Mouse (Mus musculus) heart, adult 2 months (tissue): Measurements from ENCODE around the gene Pheta1. TPM values are rescaled to one million over a fixed set of nuclear protein-coding genes. Genes with fewer than 3 reads are reported as not detected.

Experiments used
- DNase-seq, 2 experiments: peaks; one replicate each; pipeline ENCODE4 v3.0.0; 2021
- H3K27ac ChIP-seq: fragments of 200-600 bp; 2 replicates; pipeline ENCODE4 v1.8.1; 2022
- H3K27me3 ChIP-seq: fragments of 200-500 bp; 2 replicates; pipeline ENCODE4 v1.6.1; 2012; ENCODE audit warnings: mild to moderate bottlenecking, low read length, inconsistent platforms, mixed read lengths; ENCODE audit not compliant: control insufficient read depth, insufficient read depth
- H3K36me3 ChIP-seq: fragments of 200-500 bp; 2 replicates; pipeline ENCODE4 v1.6.1; 2012; ENCODE audit warnings: low read length, inconsistent platforms; ENCODE audit not compliant: control insufficient read depth, insufficient read depth
- H3K4me1 ChIP-seq: fragments of 200-500 bp; 2 replicates; pipeline ENCODE4 v1.6.1; 2011; ENCODE audit warnings: low read length; ENCODE audit not compliant: control insufficient read depth, insufficient read depth
- H3K4me3 ChIP-seq: fragments of 200-600 bp; 2 replicates; pipeline ENCODE4 v1.8.1; 2022
- H3K79me2 ChIP-seq: fragments of 200-500 bp; replicated peaks from 2 replicates; pipeline ENCODE4 v1.6.1; 2012; ENCODE audit warnings: mild to moderate bottlenecking, inconsistent platforms, low read length, moderate library complexity, mixed read lengths; ENCODE audit not compliant: control insufficient read depth, insufficient read depth
- H3K9ac ChIP-seq: fragments of 200-500 bp; 2 replicates; pipeline ENCODE4 v1.6.1; 2012; ENCODE audit warnings: low read depth, mild to moderate bottlenecking, control low read depth, inconsistent platforms, low read length, mixed read lengths
- CTCF ChIP-seq: fragments of 200-600 bp; IDR thresholded peaks from 2 replicates; pipeline ENCODE4 v1.8.1; 2022; ENCODE audit warnings: antibody characterized with exemption, mild to moderate bottlenecking, moderate library complexity
- EP300 ChIP-seq: fragments of 200-500 bp; IDR thresholded peaks from 2 replicates; pipeline ENCODE4 v1.6.1; 2011; ENCODE audit warnings: low read depth, low read length, control low read depth; ENCODE audit not compliant: insufficient read depth
- POLR2A ChIP-seq: fragments of 200-500 bp; IDR thresholded peaks from 2 replicates; pipeline ENCODE4 v1.6.1; 2011; ENCODE audit warnings: mild to moderate bottlenecking, low read depth, low read length, control low read depth; ENCODE audit not compliant: insufficient read depth
- WGBS: fragments of 180-500 bp; shearing (Covaris S2); methylation state at CpG from one replicate; pipeline ENCODE4 v1.1.7; 2018; 5-methylcytosine and 5-hydroxymethylcytosine counted together
- intact Hi-C: fragments of 180-260 bp; cut with DNase I; formaldehyde crosslinking; loops from one replicate; pipeline ENCODE4 v1.15.1; 2025
- polyA plus RNA-seq: library from polyadenylated mRNA; depleted of rRNA; stranded (reverse); fragments of >200 nt; gene quantifications from 2 replicates; pipeline ENCODE4 v1.2.3, GENCODE M21; 2012
- total RNA-seq, 2 experiments: library from RNA; stranded (reverse); gene quantifications; 2 replicates each; pipeline ENCODE4 v1.2.3; 2021

The Pheta1 gene
- total and polyA plus RNA-seq, 3 experiments = 9.3 to 12.5 (median 9.3) TPM

- Histone ChIP-seq H3K4me1 (peaks cover 45% of the 10 kb centered on the region), H3K9ac (peak overlapping the region; percentile 17), H3K79me2 (peaks cover 35% of the 10 kb centered on the region), H3K27me3 (no peaks in the 10 kb centered on the region), H3K36me3 (peaks cover 29% of the 10 kb centered on the region), H3K4me3 (no peak overlapping the region), H3K27ac (no peak overlapping the region)
- WGBS = 58% methylated on average over 78 of the region's 82 CpGs
- intact Hi-C loops = no loop called here
- DNase-seq = peak in 1 of 2 experiments; percentile 34
- TF ChIP-seq CTCF = no peak
- no peak for TF ChIP-seq POLR2A
- TF ChIP-seq EP300 = no peak
These were observed 20.0 kb upstream of the Pheta1 start for GRCm38 (mm10) chr5:121828491-121829432.

GRCm38 (mm10) chr5:121831002-121831601, 17.7 kb upstream of the Pheta1 start:
- Histone ChIP-seq H3K27me3 (no peaks in the 10 kb centered on the region), H3K27ac (no peak overlapping the region), H3K9ac (no peak overlapping the region), H3K36me3 (peaks cover 16% of the 10 kb centered on the region), H3K4me1 (peaks cover 40% of the 10 kb centered on the region), H3K79me2 (peaks cover 35% of the 10 kb centered on the region), H3K4me3 (no peak overlapping the region)
- no peak for TF ChIP-seq EP300
- TF ChIP-seq POLR2A = no peak
- no peak for TF ChIP-seq CTCF
- WGBS = 89% methylated on average over 6 of the region's 6 CpGs
- intact Hi-C loops = no loop called here
- DNase-seq = no peak

GRCm38 (mm10) chr5:121832376-121833155, 16.2 kb upstream of the Pheta1 start:
- peak in 1 of 2 experiments; percentile 34 for DNase-seq
- Histone ChIP-seq H3K36me3 (peaks cover 10% of the 10 kb centered on the region), H3K4me1 (peaks cover 33% of the 10 kb centered on the region), H3K9ac (peak overlapping the region; percentile 3; the same call in 1 of the 2 replicates), H3K27ac (peak overlapping the region; percentile 98), H3K4me3 (peak overlapping the region; percentile 11), H3K27me3 (no peaks in the 10 kb centered on the region), H3K79me2 (peaks cover 31% of the 10 kb centered on the region)
- intact Hi-C loops = no loop called here
- 45% methylated on average over 6 of the region's 6 CpGs for WGBS
- TF ChIP-seq CTCF = no peak
- no peak for TF ChIP-seq EP300
- no peak for TF ChIP-seq POLR2A

- TF ChIP-seq POLR2A (no peak), EP300 (no peak), CTCF (no peak)
- no peak for DNase-seq
- peaks cover 5% of the 10 kb centered on the region for H3K36me3 ChIP-seq
- peaks cover 31% of the 10 kb centered on the region for H3K4me1 ChIP-seq
- H3K27ac ChIP-seq = peak overlapping the region; percentile 98
- no peaks in the 10 kb centered on the region for H3K27me3 ChIP-seq
- peaks cover 28% of the 10 kb centered on the region for H3K79me2 ChIP-seq
- H3K4me3 ChIP-seq = peak overlapping the region; percentile 35; the same call in 1 of the 2 replicates
- H3K9ac ChIP-seq = peak overlapping the region; percentile 46
- WGBS = 66% methylated on average over 2 of the region's 2 CpGs
- intact Hi-C loops = no loop called here
These were observed 15.6 kb upstream of the Pheta1 start for GRCm38 (mm10) chr5:121833159-121833558.

GRCm38 (mm10) chr5:121833572-121834240, 15.1 kb upstream of the Pheta1 start:
- Histone ChIP-seq H3K9ac (peak overlapping the region; percentile 46), H3K27ac (peak overlapping the region; percentile 98), H3K27me3 (no peaks in the 10 kb centered on the region), H3K36me3 (peaks cover 2% of the 10 kb centered on the region; the same call in 1 of the 2 replicates), H3K4me1 (peaks cover 31% of the 10 kb centered on the region), H3K79me2 (peaks cover 23% of the 10 kb centered on the region), H3K4me3 (peak overlapping the region; percentile 74)
- TF ChIP-seq POLR2A (no peak), CTCF (no peak), EP300 (peak; percentile 56; the same call in 1 of the 2 replicates)
- WGBS = 25% methylated on average over 10 of the region's 10 CpGs
- intact Hi-C loops = no loop called here
- peak; percentile 87 to 91 for DNase-seq
